Mouse (Mus musculus) adipocyte (in vitro differentiated cells): ENCODE results near the gene Sh3rf3.

Experiments
- DNase-seq: peaks from one replicate; pipeline ENCODE4 v3.0.0-alpha.2; 2016; ENCODE audit warnings: low spot score

Sh3rf3 gene

DNA sequence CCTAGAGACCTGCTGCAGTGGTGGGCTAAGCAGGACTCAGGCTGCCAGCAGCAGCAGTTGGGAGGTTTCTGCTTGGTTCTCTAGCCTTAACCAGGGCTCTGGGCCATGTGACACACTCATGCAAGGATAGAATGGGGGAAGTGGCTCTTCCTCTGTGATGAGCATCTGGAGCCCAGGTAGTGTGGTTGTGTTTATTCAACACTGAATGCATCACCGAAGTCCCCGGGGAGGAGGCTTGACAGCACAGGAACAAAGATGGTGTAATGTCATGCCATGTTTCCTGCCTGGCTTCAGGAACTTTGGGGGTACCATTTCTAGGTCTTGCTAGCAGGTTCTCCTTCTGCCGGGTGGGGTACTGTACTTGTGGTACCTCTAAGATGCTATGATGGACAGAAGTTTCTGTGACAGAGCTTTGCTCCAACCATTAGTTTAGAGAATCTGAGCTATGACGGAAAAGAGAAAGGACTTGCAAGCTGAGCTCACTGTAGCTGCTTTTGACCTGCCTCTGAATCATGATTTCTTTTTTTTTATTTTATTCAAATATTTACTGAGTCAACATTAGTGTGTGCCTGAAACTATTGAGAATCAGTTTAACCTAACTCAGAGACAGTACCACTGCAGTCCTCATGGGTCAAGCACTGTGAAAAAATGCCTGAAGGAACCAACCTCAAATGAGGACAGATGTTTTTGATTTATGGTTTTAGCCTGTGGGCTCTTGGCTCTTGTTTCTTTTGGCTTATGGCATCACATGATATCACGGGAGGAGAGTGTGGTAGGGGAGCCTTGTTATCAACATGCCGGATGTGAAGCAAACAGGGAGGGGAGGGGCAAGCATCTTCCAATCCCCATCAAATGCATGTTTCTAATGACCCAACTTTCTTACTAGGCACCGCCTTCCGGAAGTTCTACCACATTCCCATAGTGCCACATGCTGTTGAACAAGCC, 102.4 kb downstream of the Sh3rf3 start:
- DNase-seq: peak; percentile 45

DNA sequence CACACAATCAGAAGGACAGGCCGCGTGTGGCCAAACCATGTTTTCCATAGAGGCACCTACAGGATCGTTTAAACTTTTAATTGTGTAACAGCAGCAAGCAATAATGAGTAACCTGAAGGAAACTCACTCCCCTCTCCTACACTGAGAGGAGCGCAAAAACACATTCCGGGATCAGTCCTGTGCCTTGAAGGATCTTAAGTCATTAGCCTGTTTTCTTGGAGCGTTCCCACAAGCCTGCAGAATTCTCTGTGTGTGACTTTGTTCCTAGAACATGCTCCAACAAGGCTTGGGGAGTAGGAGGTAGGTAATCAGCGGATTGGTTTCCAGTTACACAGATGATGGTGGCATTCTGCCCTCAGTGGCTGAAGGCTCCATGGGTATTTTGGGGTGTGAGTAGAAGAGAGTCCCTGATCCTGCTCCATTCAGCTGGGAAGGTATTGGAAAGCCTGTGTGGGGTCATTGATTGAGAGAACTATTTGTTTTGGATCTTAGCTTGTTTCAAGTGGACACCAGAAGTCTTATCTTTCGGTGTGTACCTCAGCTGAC, 108.6 kb downstream of the Sh3rf3 start:
- no peak for DNase-seq

- DNase-seq: no peak
Measured at GRCm38 (mm10) chr10:58922216-58922829, 109.2 kb downstream of the Sh3rf3 start.

- no peak for DNase-seq
Measured at GRCm38 (mm10) chr10:58922993-58923392, 109.8 kb downstream of the Sh3rf3 start.

GRCm38 (mm10) chr10:58926578-58926977, 113.4 kb downstream of the Sh3rf3 start:
- DNase-seq: no peak

GRCm38 (mm10) chr10:58928952-58929442, 115.8 kb downstream of the Sh3rf3 start:
- no peak for DNase-seq

DNA sequence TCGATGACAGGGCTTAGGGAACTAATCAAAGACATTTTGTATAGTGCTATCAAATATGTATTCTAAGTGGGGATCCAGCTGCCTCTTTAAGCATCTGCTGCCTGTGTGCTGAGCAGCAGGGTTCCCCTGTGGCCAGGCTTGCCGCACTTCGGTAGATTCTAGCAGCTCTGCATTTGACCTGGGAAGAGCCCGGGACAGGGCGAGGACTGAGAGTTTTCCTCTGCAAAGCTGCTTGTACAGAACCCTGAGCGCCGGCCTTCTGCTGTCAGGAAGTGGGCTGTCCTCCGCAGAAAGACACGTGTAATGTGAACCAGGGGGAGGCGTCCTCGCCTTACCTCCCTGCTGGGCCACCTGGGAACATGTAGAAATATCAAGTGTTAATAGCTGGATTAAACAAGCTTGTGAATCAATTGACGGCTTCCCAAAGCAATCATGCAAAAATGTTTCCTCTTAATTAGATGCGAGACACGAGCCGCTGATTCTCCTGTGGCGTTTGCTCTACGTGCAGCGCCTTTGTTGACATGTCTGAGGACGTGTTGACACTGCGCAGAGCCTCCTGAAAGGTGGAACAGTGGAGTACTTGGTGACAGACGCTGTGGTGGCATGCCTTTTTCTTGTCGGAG, 119.1 kb downstream of the Sh3rf3 start:
- DNase-seq: no peak

DNA sequence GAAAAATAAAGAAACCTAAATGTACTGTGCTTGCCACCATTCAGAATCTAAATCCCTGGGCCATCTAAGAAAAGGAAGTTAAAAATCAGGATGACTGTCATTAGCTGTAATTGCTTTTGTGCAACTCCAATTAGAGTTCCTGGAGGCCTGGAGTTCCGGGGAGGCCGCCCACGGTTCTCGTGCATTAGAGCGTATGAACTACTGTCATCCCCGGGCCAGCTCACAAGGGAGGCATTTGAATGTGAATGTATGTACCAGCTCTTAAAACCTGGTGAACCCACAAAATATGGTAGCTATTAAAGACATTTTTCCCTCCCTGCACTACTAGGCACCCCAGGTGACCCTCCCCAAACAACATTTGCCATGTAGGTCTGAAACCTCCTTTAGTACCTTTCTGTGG, 122.4 kb downstream of the Sh3rf3 start:
- no peak for DNase-seq

- no peak for DNase-seq
Measured at GRCm38 (mm10) chr10:58936441-58936860, 123.3 kb downstream of the Sh3rf3 start.

- DNase-seq: no peak
Measured at GRCm38 (mm10) chr10:58937521-58937920, 124.4 kb downstream of the Sh3rf3 start.

GRCm38 (mm10) chr10:58942819-58943218, 129.7 kb downstream of the Sh3rf3 start:
- DNase-seq: no peak

DNA sequence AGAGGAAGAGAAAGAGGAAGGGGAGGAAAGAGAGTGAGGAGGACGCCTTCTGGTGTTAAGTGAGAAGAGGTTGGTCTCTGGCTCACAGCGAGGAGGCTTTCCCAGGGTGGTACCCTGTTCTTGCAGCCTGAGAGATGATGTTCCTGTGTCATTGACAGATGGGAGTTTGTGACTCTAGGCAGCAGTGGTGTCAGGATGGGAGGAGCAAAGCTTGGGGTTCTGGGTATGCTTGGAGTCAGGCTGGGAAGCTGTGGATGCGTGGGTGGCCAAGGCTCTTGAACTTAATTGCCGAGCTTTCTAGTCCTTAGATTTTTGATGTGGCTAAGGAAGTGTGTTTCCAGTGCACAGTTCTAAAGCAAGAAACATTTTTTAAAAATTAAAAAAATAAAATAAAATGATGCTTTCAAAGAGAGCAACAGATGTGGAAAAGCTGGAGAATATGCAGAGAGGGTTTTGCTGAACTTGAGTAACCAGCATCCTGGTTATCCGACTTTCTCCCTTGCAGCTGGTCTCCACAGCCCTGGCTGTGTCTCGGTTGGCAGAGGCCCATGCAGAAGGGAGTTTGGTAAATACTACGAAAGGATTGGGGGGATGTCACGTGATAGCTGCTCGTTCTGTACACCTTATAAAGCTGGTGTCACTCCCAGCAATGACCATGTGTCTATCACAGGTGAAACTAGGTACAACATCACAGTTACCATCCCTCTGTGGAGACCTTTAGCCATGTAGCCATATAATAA, 130.7 kb downstream of the Sh3rf3 start:
- no peak for DNase-seq

DNA sequence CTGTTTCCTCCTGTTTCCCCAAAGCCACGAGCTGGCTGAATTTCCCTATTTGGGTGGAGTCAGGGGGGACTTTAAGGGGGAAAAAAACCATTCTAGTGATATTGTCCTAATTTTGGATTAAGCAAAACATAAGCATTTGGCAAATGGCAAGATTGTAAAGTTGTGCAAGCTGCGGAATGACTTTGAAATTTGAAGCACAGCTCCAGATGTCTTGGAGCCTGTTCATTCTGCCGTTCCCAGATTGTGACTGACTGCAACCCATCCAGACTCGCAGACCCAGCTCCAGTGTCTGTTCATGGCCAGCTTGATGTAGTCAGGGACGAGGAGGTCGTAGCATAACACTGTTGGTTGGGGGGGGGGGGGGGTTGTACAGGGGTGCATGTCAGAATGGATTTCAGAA, 131.8 kb downstream of the Sh3rf3 start:
- peak; percentile 59 for DNase-seq

GRCm38 (mm10) chr10:58949770-58950638, 136.8 kb downstream of the Sh3rf3 start:
- no peak for DNase-seq

GRCm38 (mm10) chr10:58960193-58960592, 147.0 kb downstream of the Sh3rf3 start:
- peak; percentile 60 for DNase-seq

- DNase-seq: peak; percentile 6
Measured at GRCm38 (mm10) chr10:58968236-58968635, 155.1 kb downstream of the Sh3rf3 start.

- peak; percentile 5 for DNase-seq
Measured at GRCm38 (mm10) chr10:58969351-58969750, 156.2 kb downstream of the Sh3rf3 start.

- DNase-seq: no peak
Measured at GRCm38 (mm10) chr10:58972115-58972514, 159.0 kb downstream of the Sh3rf3 start.

GRCm38 (mm10) chr10:58974138-58974537, 161.0 kb downstream of the Sh3rf3 start:
- peak; percentile 33 for DNase-seq

DNA sequence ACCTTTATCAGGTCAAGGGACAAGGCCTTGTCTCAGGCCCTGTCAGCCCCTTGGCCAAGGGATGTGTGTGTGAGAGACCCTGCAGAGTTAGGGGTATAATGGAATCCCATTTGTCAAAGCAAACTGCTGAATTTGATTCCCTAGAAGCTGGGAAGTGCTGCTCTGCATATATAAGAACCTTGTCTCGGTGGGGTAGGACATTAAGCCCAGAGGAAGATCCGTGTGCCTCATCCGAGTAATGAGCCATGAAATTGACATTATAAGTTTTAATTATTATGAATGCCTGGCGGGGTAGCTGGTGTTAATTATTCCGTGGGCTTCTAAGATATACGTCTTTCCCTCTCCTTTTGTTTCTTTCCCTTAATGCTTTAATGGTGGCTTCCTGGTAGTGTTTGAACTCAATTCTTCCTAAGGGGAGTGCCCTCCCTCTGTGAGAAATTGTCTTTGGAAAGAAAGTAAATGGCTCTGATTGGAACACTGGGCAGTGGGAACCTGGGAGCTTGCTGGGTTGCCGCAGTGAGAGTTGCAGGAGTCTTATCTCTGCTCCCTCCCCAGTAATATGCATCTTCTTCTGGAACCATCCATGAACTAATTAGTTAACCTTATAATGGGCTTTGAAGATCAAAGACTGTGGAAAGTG, 166.3 kb downstream of the Sh3rf3 start:
- no peak for DNase-seq
